Mouse (Mus musculus) forebrain, embryonic 12.5 days (tissue): ENCODE measurements at regions not wholly inside any gene's neighbourhood (a gene's known extent, or its start where the extent isn't known, plus 50 kb on each side); places are given as distances from the start of the nearest gene placed in this dataset.
"Not testable (repeated sequence)": the region's sequence is repeated elsewhere in the genome, so short reads cannot be mapped to it uniquely, and the experiment has no call there.

Experiments used
- ATAC-seq: fragments of 200-750 bp; cut with Nextera tagmentation; 2 replicates; pipeline ENCODE4 v1.8.0; 2017; ENCODE audit warnings: moderate TSS enrichment; ENCODE audit not compliant: low FRiP score
- H3K27ac ChIP-seq: fragments of 300-500 bp; sonication (generic); 2 replicates; pipeline ENCODE4 v1.5.1; 2016; ENCODE audit warnings: mild to moderate bottlenecking
- H3K27me3 ChIP-seq: fragments of 300-500 bp; sonication (generic); 2 replicates; pipeline ENCODE4 v1.6.1; 2016; ENCODE audit warnings: mild to moderate bottlenecking
- H3K36me3 ChIP-seq: fragments of 300-500 bp; sonication (generic); replicated peaks from 2 replicates; pipeline ENCODE4 v1.6.1; 2016; ENCODE audit warnings: mild to moderate bottlenecking
- H3K4me1 ChIP-seq: fragments of 300-500 bp; sonication (generic); 2 replicates; pipeline ENCODE4 v1.6.1; 2016
- H3K4me2 ChIP-seq: fragments of 300-500 bp; sonication (generic); 2 replicates; pipeline ENCODE4 v1.6.1; 2016; ENCODE audit warnings: mild to moderate bottlenecking, moderate library complexity
- H3K4me3 ChIP-seq: fragments of 300-500 bp; sonication (generic); replicated peaks from 2 replicates; pipeline ENCODE4 v1.5.1; 2016; ENCODE audit warnings: mild to moderate bottlenecking
- H3K9ac ChIP-seq: fragments of 300-500 bp; sonication (generic); 2 replicates; pipeline ENCODE4 v1.6.1; 2016; ENCODE audit warnings: mild to moderate bottlenecking
- H3K9me3 ChIP-seq: fragments of 300-500 bp; sonication (generic); 2 replicates; pipeline ENCODE4 v1.6.1; 2016
- WGBS: fragments of 180-500 bp; shearing (Covaris S2); methylation state at CpG from one replicate; pipeline ENCODE4 v1.1.7; 2016; 5-methylcytosine and 5-hydroxymethylcytosine counted together

DNA sequence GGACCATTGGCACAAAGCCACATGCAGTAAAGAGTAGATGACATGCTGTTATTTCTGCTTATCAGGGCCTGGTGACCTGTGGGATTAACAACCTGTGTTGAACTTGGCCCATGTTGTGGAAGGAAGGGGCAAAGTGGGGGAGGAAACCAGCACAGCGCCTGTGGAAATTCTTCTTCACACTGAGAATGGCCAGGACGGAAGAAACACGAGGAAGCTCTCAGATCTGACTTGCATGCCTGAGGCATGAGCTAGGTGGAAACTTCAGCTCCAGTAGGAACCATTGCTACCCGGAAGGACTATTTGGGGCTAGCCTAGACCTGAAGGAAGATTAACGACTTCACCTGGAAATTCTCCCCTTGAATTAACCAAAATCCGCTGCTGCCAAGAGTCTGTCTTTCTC lies 88.5 kb upstream of the Akt3 start:
- no peak overlapping the region for H3K9ac ChIP-seq
- 76% methylated on average over 6 of the region's 6 CpGs for WGBS
- H3K36me3 ChIP-seq = no peaks in the 10 kb centered on the region
- H3K4me3 ChIP-seq = no peak overlapping the region
- peaks cover 3% of the 10 kb centered on the region; the same call in 1 of the 2 replicates for H3K27me3 ChIP-seq
- H3K4me1 ChIP-seq = peaks cover 17% of the 10 kb centered on the region
- H3K27ac ChIP-seq = no peak overlapping the region
- no peaks in the 10 kb centered on the region for H3K9me3 ChIP-seq
- no peak overlapping the region for H3K4me2 ChIP-seq
- no peak for ATAC-seq

DNA sequence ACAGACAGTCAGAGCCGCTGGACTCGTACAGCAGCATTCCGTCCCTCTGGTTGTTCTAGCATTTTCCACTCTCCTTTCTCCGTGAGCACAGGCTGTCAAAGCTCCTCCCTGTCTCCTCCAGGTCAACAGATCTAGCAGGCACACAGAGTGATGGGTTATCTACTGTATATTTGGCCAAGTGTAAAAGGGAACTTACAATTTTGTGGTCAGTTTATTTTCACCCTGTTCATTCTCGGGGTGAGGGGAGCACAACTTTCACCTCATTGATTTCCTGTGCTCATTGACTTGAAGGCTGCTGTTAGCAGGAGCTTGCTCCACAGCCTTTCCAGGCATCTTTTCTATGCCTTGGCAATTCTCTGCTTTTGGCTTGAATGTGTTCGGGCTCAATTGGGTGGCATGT lies 87.5 kb upstream of the Akt3 start:
- Histone ChIP-seq H3K4me1 (peaks cover 17% of the 10 kb centered on the region), H3K4me3 (no peak overlapping the region)

DNA sequence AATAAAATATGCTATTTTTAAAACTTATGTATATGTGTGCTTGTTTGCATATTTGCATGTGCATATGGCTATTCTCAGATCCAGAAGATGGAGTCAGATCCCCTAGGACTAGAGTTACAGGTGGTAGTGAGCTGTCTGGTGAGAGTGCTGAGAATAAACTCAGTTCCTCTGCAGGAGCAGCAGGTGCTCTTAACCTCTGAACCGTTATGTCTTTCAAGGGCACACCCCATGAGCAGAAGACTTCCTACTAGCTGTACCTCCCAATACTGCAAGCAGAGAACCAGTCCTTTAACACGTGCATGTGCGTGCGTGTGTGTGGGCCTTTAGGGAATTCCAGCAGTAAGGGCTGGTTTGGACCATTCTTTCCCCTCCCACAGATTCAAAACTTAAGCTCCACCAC lies 85.9 kb upstream of the Akt3 start:
- ATAC-seq = no peak
- Histone ChIP-seq H3K4me2 (no peak overlapping the region), H3K4me3 (no peak overlapping the region), H3K36me3 (no peaks in the 10 kb centered on the region), H3K27ac (no peak overlapping the region), H3K9ac (no peak overlapping the region), H3K9me3 (no peaks in the 10 kb centered on the region), H3K27me3 (peaks cover 3% of the 10 kb centered on the region; the same call in 1 of the 2 replicates), H3K4me1 (peaks cover 22% of the 10 kb centered on the region)
- WGBS = 82% methylated on average over 4 of the region's 4 CpGs

More for the DNA sequence above, 87.5 kb upstream of the Akt3 start:
- Histone ChIP-seq H3K27ac (no peak overlapping the region), H3K4me2 (no peak overlapping the region), H3K9me3 (no peaks in the 10 kb centered on the region), H3K27me3 (peaks cover 3% of the 10 kb centered on the region; the same call in 1 of the 2 replicates), H3K36me3 (no peaks in the 10 kb centered on the region), H3K9ac (no peak overlapping the region)
- ATAC-seq = no peak
- WGBS = 92% methylated on average over 6 of the region's 6 CpGs

DNA sequence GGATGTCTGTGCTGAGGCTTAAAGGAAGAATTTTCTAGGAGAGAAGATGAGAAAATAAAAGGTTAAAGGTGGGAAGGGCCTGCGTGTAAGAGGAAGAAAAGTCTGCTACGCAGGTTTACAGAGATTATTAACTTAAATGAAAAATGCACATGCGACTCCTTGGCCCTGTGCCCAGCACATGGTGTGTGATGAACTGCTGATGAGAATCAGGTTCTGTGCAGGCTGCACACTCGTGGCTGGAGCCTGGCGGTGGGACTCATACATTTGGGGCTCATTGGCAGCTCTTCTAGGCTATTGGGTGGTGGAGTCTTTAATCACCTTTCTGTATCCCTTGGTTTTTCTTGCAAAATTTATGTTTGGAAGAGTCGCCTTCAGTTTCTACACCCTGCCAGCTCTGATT lies 85.1 kb upstream of the Akt3 start:
- no peak overlapping the region for H3K4me2 ChIP-seq
- no peak overlapping the region for H3K9ac ChIP-seq
- no peak overlapping the region for H3K27ac ChIP-seq
- H3K36me3 ChIP-seq = no peaks in the 10 kb centered on the region
- WGBS = 51% methylated on average over 6 of the region's 6 CpGs
- no peak for ATAC-seq
- no peak overlapping the region for H3K4me3 ChIP-seq
- peaks cover 29% of the 10 kb centered on the region for H3K4me1 ChIP-seq
- H3K9me3 ChIP-seq = no peaks in the 10 kb centered on the region
- peaks cover 3% of the 10 kb centered on the region; the same call in 1 of the 2 replicates for H3K27me3 ChIP-seq

DNA sequence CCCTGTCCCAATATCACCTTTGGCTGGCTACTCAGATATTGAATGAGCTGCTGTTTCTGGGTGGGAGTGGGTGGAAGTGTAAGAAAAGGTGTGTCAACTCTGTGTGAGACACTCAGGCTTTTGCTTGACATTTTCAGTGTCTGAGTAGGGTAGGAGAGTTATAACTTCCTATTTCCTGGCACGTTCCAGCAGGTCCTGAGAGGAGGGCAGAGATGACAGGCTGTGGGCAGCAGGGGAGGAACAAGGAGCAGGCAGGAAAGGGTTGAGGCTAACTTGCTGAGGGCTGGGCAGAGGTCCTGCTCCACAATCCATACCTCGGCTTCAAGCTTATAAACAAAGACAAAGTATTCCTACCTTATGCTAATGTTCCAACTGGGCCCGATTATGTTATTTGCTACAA lies 82.2 kb upstream of the Akt3 start:
- Histone ChIP-seq H3K4me2 (no peak overlapping the region), H3K4me3 (no peak overlapping the region), H3K36me3 (no peaks in the 10 kb centered on the region), H3K27ac (0 out of 2 replicates have a peak overlapping the region, but pooled peaks have one; percentile 19), H3K9ac (no peak overlapping the region), H3K4me1 (peaks cover 27% of the 10 kb centered on the region), H3K27me3 (no peaks in the 10 kb centered on the region), H3K9me3 (no peaks in the 10 kb centered on the region)
- ATAC-seq = no peak
- 82% methylated on average over 3 of the region's 3 CpGs for WGBS

DNA sequence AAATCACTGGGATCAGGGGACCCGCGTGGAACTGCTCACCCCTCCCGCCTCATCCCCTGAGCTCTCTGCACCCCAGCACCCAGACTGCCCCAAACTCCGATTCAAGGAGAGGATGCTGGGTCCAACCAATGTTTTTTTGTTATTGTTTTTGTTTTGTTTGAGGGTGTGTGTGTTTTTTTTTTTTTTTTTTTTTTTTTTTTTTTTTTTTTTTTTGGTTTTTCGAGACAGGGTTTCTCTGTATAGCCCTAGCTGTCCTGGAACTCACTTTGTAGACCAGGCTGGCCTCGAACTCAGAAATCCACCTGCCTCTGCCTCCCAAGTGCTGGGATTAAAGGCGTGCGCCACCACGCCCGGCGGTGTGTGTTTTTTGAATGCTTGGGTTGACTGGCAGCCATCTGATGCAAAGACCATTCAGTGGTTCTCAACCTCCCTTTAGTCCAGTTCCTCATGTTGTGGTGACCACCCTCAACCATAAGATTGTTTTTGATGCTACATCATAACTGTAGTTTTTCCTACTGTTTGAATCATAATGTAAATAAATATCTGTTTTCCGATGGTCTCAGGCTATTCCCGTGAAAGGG lies 81.3 kb upstream of the Akt3 start:
- peak; percentile 5; the same call in 1 of the 2 replicates for ATAC-seq
- Histone ChIP-seq H3K4me1 (peaks cover 27% of the 10 kb centered on the region), H3K27ac (peak overlapping the region; percentile 93), H3K4me3 (peak overlapping the region; percentile 29), H3K9ac (peak overlapping the region; percentile 36), H3K4me2 (peak overlapping the region; percentile 56)
- not testable (repeated sequence) for H3K27me3 ChIP-seq, H3K36me3 ChIP-seq, H3K9me3 ChIP-seq
- WGBS = 58% methylated on average over 12 of the region's 13 CpGs

DNA sequence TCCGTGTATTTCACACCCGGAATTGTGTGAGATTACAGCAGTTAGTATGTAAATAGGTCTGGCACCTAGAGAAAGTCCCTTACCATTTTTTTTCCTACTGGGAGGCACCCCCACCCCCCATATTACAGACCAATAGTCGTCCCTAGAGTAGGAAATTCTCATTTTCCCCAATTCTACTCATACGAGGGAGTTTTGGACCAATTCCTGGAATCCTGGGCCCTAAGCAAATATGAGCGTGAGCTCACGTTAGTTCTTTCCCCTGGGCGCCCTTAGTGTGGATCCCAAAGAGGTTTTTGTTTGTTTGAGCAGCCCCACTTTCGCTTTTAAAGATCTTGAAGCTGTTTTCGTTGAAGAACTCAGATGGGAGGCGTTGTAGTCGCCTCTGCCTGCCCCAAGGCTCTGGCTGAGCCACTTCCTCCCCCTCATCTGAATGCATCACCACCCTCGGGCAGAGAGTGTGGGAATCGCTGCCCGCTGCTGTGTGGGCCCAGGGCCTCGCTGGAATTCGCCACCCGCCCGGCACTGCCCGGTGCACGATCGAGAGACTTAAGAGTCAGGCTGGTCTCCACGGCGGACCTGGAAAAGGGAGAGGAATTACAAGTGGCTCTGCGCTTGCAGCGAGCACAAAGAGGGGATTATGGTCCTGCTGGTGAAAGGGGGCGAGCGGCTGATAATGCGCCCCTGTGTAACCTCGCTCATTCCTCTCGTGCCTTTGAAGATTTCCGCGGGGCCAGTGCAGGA lies 80.6 kb upstream of the Akt3 start:
- no peaks in the 10 kb centered on the region for H3K27me3 ChIP-seq
- H3K27ac ChIP-seq = peak overlapping the region; percentile 93
- H3K36me3 ChIP-seq = no peaks in the 10 kb centered on the region
- H3K4me2 ChIP-seq = peak overlapping the region; percentile 56
- H3K9ac ChIP-seq = peak overlapping the region; percentile 36
- ATAC-seq = peak; percentile 95
- no peaks in the 10 kb centered on the region for H3K9me3 ChIP-seq
- H3K4me3 ChIP-seq = peak overlapping the region; percentile 29
- 2% methylated on average over 32 of the region's 32 CpGs for WGBS
- peaks cover 27% of the 10 kb centered on the region for H3K4me1 ChIP-seq

DNA sequence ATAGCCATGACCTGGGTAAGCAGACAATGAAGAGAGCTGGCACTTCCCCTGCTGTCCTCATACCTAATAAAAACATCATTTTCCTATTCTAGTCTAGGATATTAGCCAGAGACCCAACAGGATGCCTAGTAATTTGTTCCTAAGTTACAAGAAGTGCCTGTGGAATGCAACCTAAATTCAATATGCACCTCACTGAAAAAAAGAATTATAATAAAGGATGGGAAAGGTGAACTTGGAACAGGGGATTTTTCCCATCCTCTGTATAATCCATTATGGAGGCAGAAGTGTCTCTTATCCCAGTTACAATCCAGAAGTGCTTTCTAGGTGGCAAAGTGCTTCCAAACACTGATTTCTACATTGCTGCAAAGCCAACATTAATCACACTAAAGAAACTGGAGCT lies 79.8 kb upstream of the Akt3 start:
- peak overlapping the region; percentile 93 for H3K27ac ChIP-seq
- H3K4me3 ChIP-seq = no peak overlapping the region
- no peaks in the 10 kb centered on the region for H3K27me3 ChIP-seq
- no peak for ATAC-seq
- no peak overlapping the region for H3K9ac ChIP-seq
- no peaks in the 10 kb centered on the region for H3K36me3 ChIP-seq
- no peak overlapping the region for H3K4me2 ChIP-seq
- H3K4me1 ChIP-seq = peaks cover 22% of the 10 kb centered on the region
- H3K9me3 ChIP-seq = no peaks in the 10 kb centered on the region

DNA sequence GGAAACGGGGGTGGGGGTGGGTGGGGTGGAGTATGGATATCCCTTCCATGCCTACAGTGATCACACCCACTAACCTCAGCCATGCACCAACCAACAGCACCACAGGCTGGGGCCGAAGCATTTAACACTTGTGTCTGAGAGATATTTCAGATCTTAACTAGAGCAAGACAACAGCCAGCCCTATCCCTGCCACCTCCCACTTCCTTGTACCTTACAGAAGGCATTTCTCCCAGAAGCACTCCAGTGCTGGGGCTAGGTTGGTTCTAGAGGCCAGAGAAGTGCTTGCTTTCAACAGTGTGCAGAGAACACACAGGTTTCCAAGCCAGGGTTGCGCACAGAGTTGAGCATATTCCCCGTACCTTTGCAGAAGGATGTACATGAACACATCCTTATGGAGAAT lies 79.1 kb upstream of the Akt3 start:
- H3K27me3 ChIP-seq = no peaks in the 10 kb centered on the region
- no peak overlapping the region for H3K9ac ChIP-seq
- H3K4me1 ChIP-seq = peaks cover 22% of the 10 kb centered on the region
- no peaks in the 10 kb centered on the region for H3K9me3 ChIP-seq
- H3K27ac ChIP-seq = no peak overlapping the region
- H3K4me2 ChIP-seq = no peak overlapping the region
- no peaks in the 10 kb centered on the region for H3K36me3 ChIP-seq
- H3K4me3 ChIP-seq = no peak overlapping the region
- no peak for ATAC-seq
- 86% methylated on average over 4 of the region's 4 CpGs for WGBS

DNA sequence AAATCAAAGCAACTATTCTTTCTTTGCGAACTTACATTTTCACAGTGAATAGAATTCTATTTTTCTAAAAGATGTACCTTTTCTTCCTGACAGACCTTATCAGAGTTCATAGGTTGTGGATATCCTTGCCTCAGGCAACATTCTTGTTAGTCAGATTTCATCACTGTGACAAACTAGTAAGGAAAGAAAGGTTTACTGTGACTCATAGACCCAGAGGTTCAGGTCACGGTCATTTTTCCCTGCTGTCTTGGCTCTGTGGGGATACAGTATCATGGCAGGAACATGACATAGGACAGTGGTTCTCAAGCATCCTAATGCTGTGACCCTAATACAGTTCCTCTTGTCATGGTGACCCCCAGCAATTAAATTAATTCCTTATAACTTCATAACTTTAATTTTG lies 78.4 kb upstream of the Akt3 start:
- no peaks in the 10 kb centered on the region for H3K9me3 ChIP-seq
- ATAC-seq = no peak
- WGBS = 88% methylated on average over 2 of the region's 2 CpGs
- no peaks in the 10 kb centered on the region for H3K27me3 ChIP-seq
- H3K4me3 ChIP-seq = no peak overlapping the region
- H3K27ac ChIP-seq = no peak overlapping the region
- H3K4me2 ChIP-seq = no peak overlapping the region
- peaks cover 22% of the 10 kb centered on the region for H3K4me1 ChIP-seq
- no peak overlapping the region for H3K9ac ChIP-seq
- no peaks in the 10 kb centered on the region for H3K36me3 ChIP-seq

DNA sequence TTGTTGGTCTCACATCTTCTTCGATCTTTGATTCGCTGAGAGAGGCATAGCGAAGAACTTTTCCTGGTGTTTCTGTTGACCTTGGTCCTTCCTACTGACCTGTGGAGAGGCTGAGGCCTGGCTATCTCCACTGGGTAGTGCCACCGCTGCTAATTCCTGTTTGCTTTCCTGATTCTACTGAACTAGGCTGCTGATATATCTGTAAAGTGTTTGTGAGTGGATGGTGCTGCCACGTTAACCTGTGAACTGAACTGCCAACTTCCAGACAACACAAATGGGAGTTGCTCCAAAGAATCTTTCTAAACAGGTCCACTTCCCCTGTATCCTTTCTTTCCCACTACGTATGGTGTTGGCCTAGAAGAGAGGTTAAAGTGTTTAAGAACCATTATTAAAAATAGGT lies 78.0 kb upstream of the Akt3 start:
- no peaks in the 10 kb centered on the region for H3K36me3 ChIP-seq
- no peaks in the 10 kb centered on the region for H3K9me3 ChIP-seq
- 93% methylated on average over 6 of the region's 6 CpGs for WGBS
- no peak overlapping the region for H3K4me3 ChIP-seq
- peaks cover 22% of the 10 kb centered on the region for H3K4me1 ChIP-seq
- H3K9ac ChIP-seq = no peak overlapping the region
- no peaks in the 10 kb centered on the region for H3K27me3 ChIP-seq
- H3K27ac ChIP-seq = no peak overlapping the region
- no peak overlapping the region for H3K4me2 ChIP-seq
- ATAC-seq = no peak

DNA sequence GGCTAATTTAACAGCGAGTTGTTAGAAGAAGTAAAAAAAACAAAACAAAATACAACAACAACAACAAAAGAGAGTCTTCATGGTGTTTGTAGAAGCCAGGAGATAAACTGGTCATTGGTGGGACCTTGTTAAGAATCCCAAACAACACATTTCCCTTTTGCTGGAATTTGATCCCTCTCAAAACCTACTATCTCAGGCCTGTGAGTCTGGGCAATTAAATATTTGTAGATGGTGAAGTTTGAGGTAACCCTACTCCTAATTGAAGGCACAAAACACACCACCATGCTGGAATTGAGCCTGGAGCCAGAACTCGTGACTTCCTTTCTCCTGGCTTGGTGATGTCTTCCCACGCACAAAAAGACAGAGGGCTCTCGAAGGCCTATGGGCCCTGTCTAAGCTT lies 65.4 kb upstream of the Akt3 start:
- no peak for ATAC-seq
- Histone ChIP-seq H3K4me3 (no peak overlapping the region; the same call in 1 of the 2 replicates), H3K27ac (peak overlapping the region; percentile 83), H3K9me3 (0 out of 2 replicates have a peak, but pooled peaks cover 2% of the 10 kb centered on the region), H3K4me1 (peaks cover 19% of the 10 kb centered on the region), H3K4me2 (peak overlapping the region; percentile 73), H3K9ac (0 out of 2 replicates have a peak overlapping the region, but pooled peaks have one; percentile 60), H3K36me3 (no peaks in the 10 kb centered on the region), H3K27me3 (no peaks in the 10 kb centered on the region)
- WGBS = 24% methylated on average over 4 of the region's 4 CpGs
